Mouse (Mus musculus): ENCODE results near the gene Htatip2.

DNA sequence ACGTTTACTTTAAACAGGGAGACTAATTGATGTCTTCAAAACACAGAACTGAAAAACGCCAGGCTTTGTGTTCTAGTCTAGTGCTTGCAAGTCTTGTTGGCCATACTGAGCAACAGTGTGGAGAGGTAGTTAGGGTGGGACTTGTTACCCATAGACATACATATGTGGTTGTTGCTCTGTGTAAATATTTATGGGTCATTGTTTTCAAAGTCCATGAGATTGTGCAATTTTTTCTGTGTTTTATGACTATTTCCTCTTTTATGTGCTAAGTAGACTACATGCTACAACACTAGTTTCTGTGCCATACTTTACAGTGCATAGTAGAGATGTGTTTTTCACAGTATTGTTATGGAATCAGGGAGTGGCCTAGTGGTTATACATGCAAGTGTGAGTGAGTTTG, 35.4 kb downstream of the Htatip2 start:
- TF ChIP-seq CTCF (IDR thresholded peaks at IDR 0.05; ENCODE audit: borderline replicate concordance, control insufficient read depth, extremely low read depth, insufficient read depth, low read length, poor library complexity) (no peak), POLR2A (IDR thresholded peaks at IDR 0.05; ENCODE audit: control insufficient read depth, extremely low read depth, insufficient read depth, low read length, poor library complexity) (no peak)
